Mouse (Mus musculus): ENCODE data around the gene Siglece.
"Not testable (repeated sequence)": the region's sequence is repeated elsewhere in the genome, so short reads cannot be mapped to it uniquely, and the experiment has no call there.

Siglece gene

DNA sequence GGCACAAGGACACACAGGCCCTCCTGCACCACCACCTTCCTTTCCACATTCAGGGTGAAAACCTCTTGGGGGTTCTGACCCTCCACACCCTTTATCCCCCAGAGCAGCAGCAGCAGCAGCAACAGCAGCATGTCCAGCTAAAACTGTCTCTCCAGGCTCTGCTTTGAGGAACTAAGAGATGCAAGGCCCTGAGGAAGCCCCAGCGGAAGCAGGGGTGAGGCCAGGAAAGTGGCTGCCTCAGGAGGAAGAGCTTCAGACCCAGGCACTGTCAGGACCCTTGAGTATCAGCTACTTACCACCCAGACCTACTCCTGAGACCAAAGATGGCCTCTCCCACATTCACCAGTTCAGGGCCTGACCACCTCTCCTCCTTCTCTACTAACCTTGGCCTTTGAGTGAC, at the start of gene Siglece:
Gene Siglece, minus strand, starts transcription at position 160 of the 400 bp plus-strand sequence.
- DNase-seq (ENCODE audit: low read depth), result no peak

DNA sequence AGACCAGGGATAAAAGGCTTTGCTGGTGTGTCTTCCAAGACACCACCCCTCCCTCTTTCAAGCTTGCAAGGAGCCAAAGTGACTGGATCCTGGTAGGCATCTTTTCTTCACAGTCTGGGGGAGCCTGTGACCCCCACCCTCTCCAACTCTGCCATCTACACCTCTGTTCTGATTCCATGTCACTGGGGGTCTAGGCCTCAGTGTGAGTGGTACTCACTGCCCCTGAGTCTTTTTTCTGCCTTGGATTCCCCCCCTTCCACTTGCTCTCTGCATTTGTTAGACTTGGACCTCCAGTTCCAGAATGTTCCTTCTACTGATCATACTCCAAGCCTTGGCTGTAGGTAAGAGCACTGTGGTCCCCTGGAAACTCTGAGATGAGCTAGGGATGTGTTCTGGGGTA, 30.2 kb upstream of the Siglece start, which contains the start of gene Klk14:
Gene Klk14, plus strand, starts transcription at position 301 of the 400 bp plus-strand sequence.
- no peak for DNase-seq (ENCODE audit: low read depth)

GRCm38 (mm10) chr7:43685088-43685487, 25.1 kb upstream of the Siglece start:
- no peak for DNase-seq (ENCODE audit: low read depth)

GRCm38 (mm10) chr7:43682511-43682910, 22.6 kb upstream of the Siglece start:
- DNase-seq (ENCODE audit: low read depth), result peak; percentile 54

GRCm38 (mm10) chr7:43680960-43681359, 21.0 kb upstream of the Siglece start:
- DNase-seq (ENCODE audit: low read depth), result peak; percentile 92

DNA sequence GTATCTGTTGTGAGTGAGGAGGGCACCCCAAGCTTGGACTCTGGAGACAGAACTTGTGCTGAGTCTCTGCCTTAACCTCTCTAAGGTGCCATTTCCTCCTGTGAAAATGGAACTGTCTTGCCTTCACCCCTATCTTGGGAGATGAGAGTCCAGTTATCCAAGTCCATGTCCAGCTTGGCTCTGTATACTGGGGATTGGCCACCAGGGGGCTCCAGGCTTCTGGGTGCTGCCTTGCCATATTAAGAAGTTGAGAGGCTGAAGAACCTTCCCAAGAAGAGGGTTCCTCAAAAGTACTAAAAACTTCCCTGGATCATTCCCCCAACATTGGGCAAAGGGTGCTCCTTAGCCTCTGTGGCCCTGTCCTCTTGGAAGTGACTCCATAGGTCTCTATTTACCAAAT, 18.6 kb upstream of the Siglece start:
- DNase-seq (ENCODE audit: low read depth), result peak; percentile 76

GRCm38 (mm10) chr7:43675091-43675490, 15.1 kb upstream of the Siglece start:
- DNase-seq (ENCODE audit: low read depth), result no peak

GRCm38 (mm10) chr7:43672581-43673260, 12.8 kb upstream of the Siglece start:
- DNase-seq (ENCODE audit: low read depth), result peak; percentile 52

DNA sequence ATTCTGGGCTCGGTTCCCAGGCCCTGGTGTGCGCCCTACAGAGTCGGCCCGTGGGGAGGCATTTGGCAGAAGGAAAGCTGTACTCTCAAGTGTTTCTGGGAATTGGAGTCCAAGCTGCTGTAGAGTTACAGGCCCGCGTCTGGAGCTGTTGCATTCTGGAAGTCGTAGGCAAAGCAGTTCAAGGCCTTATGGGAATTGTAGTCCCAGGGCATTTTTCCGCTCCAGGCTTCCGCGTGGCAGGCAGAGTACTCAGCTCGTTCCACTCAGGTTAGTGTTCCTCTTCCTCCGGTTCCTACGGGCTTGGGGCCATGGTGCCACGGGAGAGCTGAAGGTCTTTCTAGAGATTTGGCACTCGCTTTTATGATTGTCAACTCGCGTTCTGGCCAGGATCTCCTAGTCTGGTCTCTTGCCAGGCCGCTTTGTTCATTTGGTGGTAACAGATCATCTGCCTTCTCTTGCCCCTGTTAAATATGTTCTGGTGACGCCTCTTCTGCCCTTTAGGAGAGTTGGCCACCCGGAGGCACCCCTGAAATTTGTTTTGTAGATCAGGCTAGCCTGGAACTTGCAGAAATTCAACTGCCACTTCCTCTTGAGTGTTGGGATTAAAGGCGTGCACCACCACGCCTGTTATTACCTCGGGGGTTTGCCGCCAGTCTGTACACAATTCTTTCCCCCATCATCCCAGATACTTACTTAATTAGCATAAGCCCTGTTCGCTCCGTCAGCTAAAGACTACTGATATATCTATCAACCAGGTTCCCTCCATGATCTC, 12.0 kb upstream of the Siglece start, which contains the start of gene Ctu1:
Gene Ctu1, plus strand, starts transcription at position 208 of the 772 bp plus-strand sequence.
- DNase-seq (ENCODE audit: low read depth), result peak; percentile 98

DNA sequence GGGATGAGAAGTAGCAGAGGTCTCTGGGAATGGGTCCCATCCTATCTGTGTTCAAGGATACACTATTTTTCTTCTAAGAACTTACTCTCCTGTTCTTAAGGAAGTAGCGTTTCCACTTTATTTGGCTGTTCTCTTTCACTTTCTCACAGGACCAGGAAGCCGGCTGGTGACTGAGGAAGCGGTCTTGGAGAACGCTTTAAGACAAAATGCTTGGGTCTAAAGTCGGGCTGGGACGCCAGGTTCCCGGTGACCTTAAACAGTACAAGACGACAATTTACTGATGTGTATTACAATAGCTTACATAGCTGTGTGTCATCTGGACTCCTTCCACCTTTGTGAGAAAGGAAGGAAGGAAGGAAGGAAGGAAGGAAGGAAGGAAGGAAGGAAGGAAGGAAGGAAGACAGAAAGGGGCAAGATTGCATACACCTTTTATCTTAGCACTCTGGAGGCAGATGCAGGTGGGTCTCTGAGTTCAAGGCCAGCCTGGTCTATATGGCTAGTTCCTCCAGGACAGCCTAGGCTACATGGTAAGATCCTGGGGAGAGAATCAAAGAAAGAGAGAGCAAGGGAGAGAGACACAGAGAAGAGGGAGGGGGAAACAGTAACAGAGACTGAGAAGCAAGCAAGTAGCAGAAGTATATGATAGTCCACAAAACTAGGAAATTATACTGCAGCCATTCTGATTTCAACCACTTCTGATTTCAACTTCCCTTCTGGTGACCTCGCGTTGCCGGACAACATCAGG, 11.3 kb upstream of the Siglece start:
- DNase-seq (ENCODE audit: low read depth), result peak; percentile 12

- peak; percentile 71 for DNase-seq (ENCODE audit: low read depth)
Observed at GRCm38 (mm10) chr7:43668582-43668981, 8.6 kb upstream of the Siglece start.

DNA sequence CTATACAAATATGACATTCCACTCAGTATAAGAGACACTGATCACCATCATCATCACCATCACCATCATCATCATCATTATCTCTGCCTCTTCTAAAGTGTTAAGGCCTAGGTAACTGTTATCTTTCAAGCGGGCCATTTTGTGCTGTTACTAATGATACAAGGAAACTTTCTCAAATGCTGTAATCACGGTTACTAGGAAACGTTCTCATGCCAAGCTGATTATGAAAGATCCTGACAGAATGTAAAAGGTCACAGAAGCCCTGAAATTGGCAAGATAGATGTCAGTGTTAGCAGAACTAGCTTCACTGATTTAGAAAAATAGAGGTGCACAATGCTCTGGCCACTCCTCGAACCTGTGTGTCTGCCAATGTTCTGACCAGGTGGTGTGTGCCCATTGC, 7.3 kb upstream of the Siglece start:
- not testable (repeated sequence) for DNase-seq (ENCODE audit: low read depth)

DNA sequence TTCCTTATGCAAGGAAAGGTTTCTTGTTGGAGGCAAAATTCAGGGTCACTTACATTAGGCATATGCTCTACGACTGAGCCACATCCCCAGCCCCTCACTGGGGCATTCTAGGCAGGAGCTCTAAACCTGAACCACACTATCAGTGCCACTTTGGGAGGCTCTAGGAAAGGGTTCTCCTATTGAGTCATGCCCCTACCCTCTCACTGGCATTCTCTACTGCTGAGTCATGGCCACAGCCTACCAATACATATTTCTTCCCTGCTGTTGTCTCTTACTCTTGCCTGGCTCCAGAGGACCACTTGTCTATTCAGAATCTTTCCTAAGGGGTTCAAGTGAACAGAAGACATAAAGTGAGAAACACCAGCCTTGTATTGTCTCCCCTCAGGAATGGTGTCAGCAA, 2.8 kb upstream of the Siglece start:
- DNase-seq (ENCODE audit: low read depth), result peak; percentile 81

- DNase-seq (ENCODE audit: low read depth), result no peak
Observed at GRCm38 (mm10) chr7:43656232-43656631, 3.7 kb downstream of the Siglece start.

DNA sequence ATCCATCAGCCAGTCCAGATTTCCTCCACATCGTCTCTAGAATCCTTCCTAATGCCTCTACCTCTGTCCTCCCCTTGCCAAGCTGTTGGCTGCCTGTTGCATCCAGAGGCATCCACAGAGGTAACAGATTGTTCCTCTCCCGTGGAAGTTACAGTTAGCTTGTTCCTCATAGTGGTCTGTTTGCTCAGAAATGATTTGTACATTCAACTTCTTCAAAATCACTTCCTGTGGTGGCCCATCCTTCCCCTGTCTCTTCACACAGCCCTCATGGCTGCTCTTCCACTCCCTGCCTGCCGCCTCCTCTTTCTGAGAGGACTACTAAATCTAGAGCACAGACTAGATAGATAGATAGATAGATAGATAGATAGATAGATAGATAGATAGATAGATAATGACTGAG, 5.4 kb downstream of the Siglece start:
- DNase-seq (ENCODE audit: low read depth), result no peak

GRCm38 (mm10) chr7:43652683-43653082, 7.3 kb downstream of the Siglece start:
- DNase-seq (ENCODE audit: low read depth), result no peak

- no peak for DNase-seq (ENCODE audit: low read depth)
Observed at GRCm38 (mm10) chr7:43643046-43643652, 16.8 kb downstream of the Siglece start.

- no peak for DNase-seq (ENCODE audit: low read depth)
Observed at GRCm38 (mm10) chr7:43642587-43642986, 17.4 kb downstream of the Siglece start.

DNA sequence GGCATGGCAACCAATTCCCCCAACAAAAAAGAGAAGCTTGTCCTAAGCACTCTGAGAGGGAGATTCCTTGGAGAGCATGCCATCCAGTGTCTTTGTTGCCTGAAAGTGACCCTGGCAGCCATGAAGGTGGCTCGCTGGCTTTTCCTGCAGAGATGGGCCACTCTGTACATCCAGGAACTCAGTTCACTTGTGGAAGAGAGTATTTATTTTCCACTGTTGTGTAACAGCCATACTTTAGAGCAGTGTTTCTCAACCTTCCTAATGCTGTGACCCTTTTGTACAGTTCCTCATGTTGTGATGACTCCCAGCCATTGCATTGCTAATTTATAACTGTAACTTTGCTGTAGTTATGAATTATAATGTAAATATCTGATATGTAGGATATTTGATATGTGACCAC, 22.8 kb downstream of the Siglece start:
- no peak for DNase-seq (ENCODE audit: low read depth)

- DNase-seq (ENCODE audit: low read depth), result no peak
Observed at GRCm38 (mm10) chr7:43636194-43636593, 23.8 kb downstream of the Siglece start.

DNA sequence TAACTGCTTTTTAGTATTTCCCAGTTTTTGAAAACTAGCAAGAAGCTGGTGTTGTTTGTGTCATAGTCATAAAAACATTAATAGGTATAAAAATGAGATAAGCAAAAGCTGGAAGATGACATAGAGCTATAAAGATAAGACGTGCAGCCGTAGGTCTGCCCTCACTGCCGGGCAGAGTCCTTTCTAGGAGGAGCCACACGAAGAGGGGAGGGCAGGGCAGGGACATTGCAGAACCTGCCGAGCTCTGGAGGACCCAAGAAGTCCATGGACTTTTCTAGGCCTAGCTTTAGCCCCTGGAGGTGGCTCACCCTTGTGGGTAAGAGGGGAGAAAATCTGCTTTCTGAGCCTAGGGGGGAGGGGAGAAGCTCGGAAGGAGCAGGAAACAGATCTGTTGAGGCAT, 25.5 kb downstream of the Siglece start, which contains the start of gene Ceacam18:
Gene Ceacam18, plus strand, starts transcription at position 208 of the 400 bp plus-strand sequence.
- DNase-seq (ENCODE audit: low read depth), result no peak

DNA sequence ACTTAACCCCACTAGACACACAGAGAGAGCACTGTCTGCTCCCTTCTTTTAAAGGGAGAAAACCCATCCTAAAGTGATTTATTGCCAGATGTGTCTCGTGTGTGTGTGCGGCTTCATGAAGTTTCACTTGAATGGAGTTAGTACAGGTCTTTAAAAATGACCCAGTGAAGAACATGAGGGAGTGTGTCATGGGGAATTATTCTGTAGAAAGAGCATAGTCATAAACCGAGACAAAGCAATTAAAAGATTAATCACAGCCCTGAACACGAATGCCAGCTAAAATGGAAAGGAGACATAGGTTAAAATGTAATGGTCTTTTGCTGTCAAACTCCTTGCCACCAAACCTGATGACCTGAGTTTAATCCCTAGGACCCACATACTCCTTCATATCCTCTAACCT, 26.0 kb downstream of the Siglece start:
- no peak for DNase-seq (ENCODE audit: low read depth)

Data from NIH3T3 (cell line).